Mouse (Mus musculus) neural tube, embryonic 14.5 days (tissue): Measurements from ENCODE around the gene Fnbp1. TPM values are rescaled to one million over a fixed set of nuclear protein-coding genes. Genes with fewer than 3 reads are reported as not detected.

Source experiments
- ATAC-seq: fragments of 200-750 bp; cut with Nextera tagmentation; 2 replicates; pipeline ENCODE4 v1.8.0; 2017; ENCODE audit warnings: low read depth, mild to moderate bottlenecking, moderate TSS enrichment, moderate library complexity
- H3K27ac ChIP-seq: fragments of 300-500 bp; sonication (generic); 2 replicates; pipeline ENCODE4 v1.5.1; 2014; ENCODE audit warnings: low read depth, mild to moderate bottlenecking, control low read depth, low read length, moderate library complexity, mixed read lengths
- H3K27me3 ChIP-seq: fragments of 300-500 bp; sonication (generic); 2 replicates; pipeline ENCODE4 v1.6.1; 2014; ENCODE audit warnings: low read length; ENCODE audit not compliant: control insufficient read depth, insufficient read depth
- H3K36me3 ChIP-seq: fragments of 300-500 bp; sonication (generic); 2 replicates; pipeline ENCODE4 v1.6.1; 2014; ENCODE audit warnings: low read length, mixed read lengths; ENCODE audit not compliant: control insufficient read depth, insufficient read depth
- H3K4me1 ChIP-seq: fragments of 300-500 bp; sonication (generic); 2 replicates; pipeline ENCODE4 v1.6.1; 2014; ENCODE audit warnings: low read length; ENCODE audit not compliant: control insufficient read depth, insufficient read depth
- H3K4me2 ChIP-seq: fragments of 300-500 bp; sonication (generic); 2 replicates; pipeline ENCODE4 v1.6.1; 2014; ENCODE audit warnings: mild to moderate bottlenecking, low read depth, low read length, control low read depth
- H3K4me3 ChIP-seq: fragments of 300-500 bp; sonication (generic); 2 replicates; pipeline ENCODE4 v1.5.1; 2014; ENCODE audit warnings: low read depth, low read length, control low read depth, mixed read lengths
- H3K9ac ChIP-seq: fragments of 300-500 bp; sonication (generic); replicated peaks from 2 replicates; pipeline ENCODE4 v1.6.1; 2014; ENCODE audit warnings: low read depth, mild to moderate bottlenecking, control low read depth, low read length, mixed read lengths
- H3K9me3 ChIP-seq: fragments of 300-500 bp; sonication (generic); 2 replicates; pipeline ENCODE4 v1.6.1; 2016; ENCODE audit warnings: low read length; ENCODE audit not compliant: control insufficient read depth
- WGBS: fragments of 180-500 bp; shearing (Covaris S2); extraction: QIAGEN DNeasy Blood & Tissue Kit; methylation state at CpG from one replicate; pipeline ENCODE4 v1.1.7; 2014; 5-methylcytosine and 5-hydroxymethylcytosine counted together
- polyA plus RNA-seq: library from polyadenylated mRNA; unstranded; fragments of >200 nt; fragmentation: Nextera tagmentation; extraction: Ambion mirVana; gene quantifications from 2 replicates; pipeline ENCODE4 v1.2.1, GENCODE M21; 2014

Fnbp1 gene
- polyA plus RNA-seq, 1 experiment from 2014 or later = 33.3 TPM

GRCm38 (mm10) chr2:31160147-31160920 lies 18.5 kb upstream of the Fnbp1 start:
- H3K4me3 ChIP-seq = no peak overlapping the region
- no peaks in the 10 kb centered on the region for H3K36me3 ChIP-seq
- no peaks in the 10 kb centered on the region for H3K27me3 ChIP-seq
- 91% methylated on average over 10 of the region's 10 CpGs for WGBS
- H3K9me3 ChIP-seq = no peaks in the 10 kb centered on the region
- no peak overlapping the region for H3K27ac ChIP-seq
- ATAC-seq = no peak
- H3K4me2 ChIP-seq = no peak overlapping the region
- H3K4me1 ChIP-seq = 0 out of 2 replicates have a peak, but pooled peaks cover 7% of the 10 kb centered on the region
- no peak overlapping the region for H3K9ac ChIP-seq

GRCm38 (mm10) chr2:31156846-31157245 lies 15.0 kb upstream of the Fnbp1 start:
- Histone ChIP-seq H3K27me3 (no peaks in the 10 kb centered on the region), H3K4me2 (no peak overlapping the region), H3K36me3 (no peaks in the 10 kb centered on the region), H3K4me3 (no peak overlapping the region), H3K4me1 (peaks cover 10% of the 10 kb centered on the region), H3K27ac (no peak overlapping the region), H3K9me3 (no peaks in the 10 kb centered on the region), H3K9ac (no peak overlapping the region)
- 85% methylated on average over 3 of the region's 3 CpGs for whole genome bisulfite sequencing
- no peak for ATAC-seq

GRCm38 (mm10) chr2:31151892-31152812 lies 10.3 kb upstream of the Fnbp1 start, which contains the start of gene Gpr107:
TSS of gene Gpr107 (plus strand) at chr2:31152316.
- Histone ChIP-seq H3K27me3 (no peaks in the 10 kb centered on the region), H3K4me1 (peaks cover 16% of the 10 kb centered on the region), H3K4me2 (peak within 1 kb of the TSS; percentile 86), H3K36me3 (no peaks in the 10 kb centered on the region), H3K9ac (peak within 1 kb of the TSS; percentile 78), H3K27ac (peak within 1 kb of the TSS; percentile 48), H3K4me3 (peak within 1 kb of the TSS; percentile 80), H3K9me3 (no peaks in the 10 kb centered on the region)
- WGBS = under 1% methylated on average over 53 of the region's 53 CpGs
- peak; percentile 94 for ATAC-seq

- Histone ChIP-seq H3K4me3 (no peak overlapping the region), H3K27me3 (no peaks in the 10 kb centered on the region), H3K27ac (no peak overlapping the region), H3K9me3 (no peaks in the 10 kb centered on the region), H3K4me2 (no peak overlapping the region), H3K36me3 (peaks cover 5% of the 10 kb centered on the region; the same call in 1 of the 2 replicates), H3K4me1 (peaks cover 16% of the 10 kb centered on the region), H3K9ac (no peak overlapping the region)
- no peak for ATAC-seq
These were observed 9.0 kb upstream of the Fnbp1 start for GRCm38 (mm10) chr2:31150762-31151161.

- Histone ChIP-seq H3K36me3 (peaks cover 5% of the 10 kb centered on the region; the same call in 1 of the 2 replicates), H3K4me2 (no peak overlapping the region), H3K9ac (no peak overlapping the region), H3K27me3 (no peaks in the 10 kb centered on the region), H3K4me3 (no peak overlapping the region), H3K27ac (no peak overlapping the region), H3K9me3 (no peaks in the 10 kb centered on the region), H3K4me1 (peaks cover 6% of the 10 kb centered on the region)
- ATAC-seq = no peak
- 89% methylated on average over 7 of the region's 7 CpGs for WGBS
These were observed 5.2 kb upstream of the Fnbp1 start for GRCm38 (mm10) chr2:31147054-31147453.

- Histone ChIP-seq H3K36me3 (peaks cover 5% of the 10 kb centered on the region; the same call in 1 of the 2 replicates), H3K9ac (no peak overlapping the region), H3K4me2 (no peak overlapping the region), H3K9me3 (no peaks in the 10 kb centered on the region), H3K27me3 (no peaks in the 10 kb centered on the region), H3K4me1 (peaks cover 11% of the 10 kb centered on the region; the same call in 1 of the 2 replicates), H3K27ac (no peak overlapping the region), H3K4me3 (no peak overlapping the region)
- no peak for ATAC-seq
- WGBS = 93% methylated on average over 1 of the region's 1 CpGs
These were observed 3.1 kb upstream of the Fnbp1 start for GRCm38 (mm10) chr2:31144901-31145300.

GRCm38 (mm10) chr2:31143768-31144695 lies 2.2 kb upstream of the Fnbp1 start:
- Histone ChIP-seq H3K4me3 (no peak overlapping the region), H3K36me3 (peaks cover 5% of the 10 kb centered on the region; the same call in 1 of the 2 replicates), H3K9me3 (no peaks in the 10 kb centered on the region), H3K27ac (no peak overlapping the region), H3K9ac (no peak overlapping the region), H3K27me3 (no peaks in the 10 kb centered on the region), H3K4me2 (no peak overlapping the region), H3K4me1 (peaks cover 11% of the 10 kb centered on the region; the same call in 1 of the 2 replicates)
- 84% methylated on average over 16 of the region's 16 CpGs for WGBS
- ATAC-seq = no peak

GRCm38 (mm10) chr2:31143326-31143725 lies 1.5 kb upstream of the Fnbp1 start:
- Histone ChIP-seq H3K4me2 (no peak overlapping the region), H3K4me1 (peaks cover 11% of the 10 kb centered on the region; the same call in 1 of the 2 replicates), H3K9ac (no peak overlapping the region), H3K9me3 (no peaks in the 10 kb centered on the region), H3K4me3 (no peak overlapping the region), H3K27me3 (no peaks in the 10 kb centered on the region), H3K27ac (no peak overlapping the region), H3K36me3 (peaks cover 5% of the 10 kb centered on the region; the same call in 1 of the 2 replicates)
- 78% methylated on average over 6 of the region's 6 CpGs for WGBS
- ATAC-seq = no peak
